Mouse (Mus musculus) cerebellum, adult (tissue): ENCODE results near the gene Gm21822.
"Not testable (repeated sequence)": the region's sequence is repeated elsewhere in the genome, so short reads cannot be mapped to it uniquely, and the experiment has no call there.

Source experiments
- ATAC-seq: cut with Nextera tagmentation; 2 replicates; pipeline ENCODE4 v1.9.2; 2017; ENCODE audit warnings: mild to moderate bottlenecking, moderate library complexity, mixed read lengths; ENCODE audit not compliant: insufficient number of reproducible peaks, low FRiP score, low TSS enrichment

The Gm21822 gene

DNA sequence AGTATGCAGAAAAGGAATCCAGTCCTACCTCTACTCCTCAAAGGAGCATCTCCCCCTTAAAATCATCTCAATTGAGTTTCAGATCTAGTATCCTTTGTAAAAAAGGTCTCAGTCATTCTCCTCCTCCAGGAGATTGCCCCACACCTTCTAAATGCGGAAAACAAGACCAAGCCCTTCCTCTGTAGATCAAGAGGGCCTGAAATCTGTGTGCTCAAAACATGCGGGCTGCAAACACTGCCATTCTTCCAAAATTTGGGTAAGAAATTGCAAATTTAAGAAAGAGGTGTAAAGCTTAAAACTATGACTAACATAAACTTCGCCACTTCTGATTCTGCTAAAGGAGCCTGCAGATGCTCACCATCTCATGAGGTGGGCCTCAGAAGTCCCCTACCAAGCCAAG lies at the start of gene Gm21822:
Gm21822 (plus strand) TSS at position 301 of the 400 bp plus-strand sequence.
- ATAC-seq = not testable (repeated sequence)
